Mouse (Mus musculus): ENCODE measurements around the gene Brd4.

Gene Brd4

DNA sequence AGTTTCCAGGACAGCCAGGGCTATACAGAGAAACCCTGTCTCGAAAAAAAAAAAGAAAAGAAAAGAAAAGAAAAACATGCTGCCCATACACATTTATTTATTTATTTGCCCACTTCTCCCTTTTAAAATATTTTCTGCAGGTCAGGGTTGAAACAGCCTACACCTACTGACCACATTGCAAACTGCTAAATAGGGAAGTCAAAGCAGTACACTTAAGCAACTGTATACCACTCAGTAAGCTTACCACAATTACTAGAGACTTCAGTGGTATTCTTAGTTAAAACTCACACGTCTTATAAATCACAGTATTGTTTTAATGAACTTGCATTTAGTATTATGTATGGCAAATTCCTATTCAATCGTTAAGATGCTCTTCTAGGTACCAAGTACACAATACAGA, 3.9 kb downstream of the Brd4 start:
- DNase-seq (ENCODE audit: low read depth), result no peak

DNA sequence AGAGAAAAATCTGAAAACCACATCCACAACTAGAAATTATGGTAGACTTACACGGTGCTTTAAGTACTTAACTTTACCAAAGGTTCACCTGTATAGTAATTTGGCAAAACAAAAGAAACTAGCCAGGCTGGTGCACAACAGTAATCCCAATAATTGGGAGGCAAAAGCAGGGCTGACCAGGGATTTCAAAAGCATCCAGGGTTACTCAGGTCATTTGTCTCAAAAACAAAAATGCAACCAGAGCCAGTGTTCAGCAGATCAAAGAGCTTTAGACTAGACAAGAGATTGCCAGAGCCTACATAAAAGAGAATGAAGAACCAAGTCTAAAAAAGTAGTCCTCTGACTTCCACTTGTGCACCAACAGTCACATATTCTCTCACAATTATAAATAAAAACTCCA, 7.3 kb downstream of the Brd4 start:
- DNase-seq (ENCODE audit: low read depth), result no peak

DNA sequence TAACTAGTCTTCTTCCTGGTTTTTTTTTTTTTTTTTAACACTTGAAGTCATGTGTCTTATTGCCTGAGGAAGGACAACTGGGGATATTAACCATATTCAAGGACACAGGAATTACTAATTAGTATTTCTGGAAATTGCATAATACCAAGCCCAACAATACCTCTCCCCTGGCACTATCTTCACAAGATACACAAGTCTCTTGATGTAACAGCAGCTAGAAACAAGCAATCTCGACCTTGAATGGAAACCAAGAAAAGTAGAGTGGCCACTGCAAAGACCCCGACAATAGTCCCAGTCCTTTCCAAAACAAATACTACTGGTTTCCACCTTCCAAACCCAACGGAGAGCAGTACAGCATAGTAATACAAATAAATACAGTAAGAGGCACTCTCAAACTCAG, 9.0 kb downstream of the Brd4 start:
- no peak for DNase-seq (ENCODE audit: low read depth)

DNA sequence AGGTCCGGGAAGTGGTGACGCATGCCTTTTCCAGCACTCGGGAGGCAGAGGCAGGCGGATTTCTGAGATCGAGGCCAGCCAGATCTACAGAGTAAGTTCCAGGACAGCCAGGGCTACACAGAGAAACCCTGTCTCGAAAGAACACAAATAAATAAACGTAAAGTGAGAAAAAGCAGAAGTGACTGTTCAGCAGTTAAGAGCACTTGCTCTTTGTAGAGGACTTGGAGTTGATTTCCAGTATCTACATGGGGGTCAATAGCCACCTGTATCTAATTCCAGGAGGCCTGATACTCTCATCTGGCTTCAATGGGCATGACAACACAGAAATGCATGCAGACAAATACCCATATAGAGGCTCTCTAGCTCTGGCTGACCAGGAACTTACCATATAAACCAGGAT, 15.4 kb downstream of the Brd4 start:
- no peak for DNase-seq (ENCODE audit: low read depth)

DNA sequence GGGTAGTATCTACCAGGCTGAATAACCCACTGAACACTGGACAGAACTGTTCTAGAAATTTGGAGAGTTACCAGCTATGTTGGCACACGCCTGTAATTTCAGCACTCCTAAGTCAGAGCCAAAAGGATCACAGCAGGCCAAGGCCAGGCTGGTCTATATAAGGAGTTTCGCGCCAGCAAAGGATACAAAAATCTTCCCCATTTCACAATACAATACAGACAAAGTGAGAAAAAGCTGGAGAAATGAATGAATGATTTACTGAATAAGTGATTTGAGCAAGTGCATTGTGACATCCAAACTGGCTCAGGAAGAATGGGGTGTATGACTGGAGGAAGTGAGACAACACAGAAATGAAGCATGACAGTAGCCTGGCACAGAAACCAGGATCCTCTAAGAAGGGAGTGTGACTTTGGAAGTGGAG, 16.0 kb downstream of the Brd4 start:
- peak; percentile 71 for DNase-seq (ENCODE audit: low read depth)

DNA sequence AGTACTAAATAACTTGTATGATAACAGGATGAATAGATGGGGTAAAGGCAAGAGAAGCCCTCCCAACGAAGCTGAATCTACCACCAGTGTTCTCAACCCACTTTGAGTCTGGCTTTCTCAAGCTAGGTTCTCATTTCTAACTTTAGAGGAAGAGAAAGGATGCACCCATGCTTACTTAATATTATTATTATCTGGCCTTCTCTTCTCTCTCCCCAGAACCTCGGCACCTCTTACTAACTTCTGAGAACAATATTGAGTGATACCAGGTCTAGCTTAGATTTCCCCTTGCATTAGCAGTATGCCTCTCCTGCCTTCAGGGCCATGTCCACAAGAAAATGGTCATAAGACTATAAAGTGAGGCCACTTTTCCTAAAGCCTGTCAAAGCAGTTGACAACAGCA, 16.4 kb downstream of the Brd4 start:
- no peak for DNase-seq (ENCODE audit: low read depth)

DNA sequence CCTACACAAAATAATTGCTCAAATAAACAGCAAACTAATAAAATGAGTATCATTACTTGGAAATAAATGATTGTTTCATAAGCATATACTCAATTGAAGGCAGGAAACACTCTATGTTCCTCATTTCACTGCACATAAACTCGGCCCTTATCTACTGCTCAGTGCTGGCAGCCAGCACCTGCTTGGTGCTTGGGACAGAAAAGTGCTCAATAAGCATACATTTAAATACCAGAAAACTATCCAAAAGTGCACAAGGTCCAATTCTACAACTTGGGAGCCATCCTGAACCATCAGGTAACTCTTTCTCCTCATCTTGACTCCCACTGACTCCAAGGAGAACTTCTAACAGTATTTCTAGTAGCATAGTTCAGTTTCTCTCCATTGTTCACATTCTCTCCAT, 16.9 kb downstream of the Brd4 start:
- no peak for DNase-seq (ENCODE audit: low read depth)

DNA sequence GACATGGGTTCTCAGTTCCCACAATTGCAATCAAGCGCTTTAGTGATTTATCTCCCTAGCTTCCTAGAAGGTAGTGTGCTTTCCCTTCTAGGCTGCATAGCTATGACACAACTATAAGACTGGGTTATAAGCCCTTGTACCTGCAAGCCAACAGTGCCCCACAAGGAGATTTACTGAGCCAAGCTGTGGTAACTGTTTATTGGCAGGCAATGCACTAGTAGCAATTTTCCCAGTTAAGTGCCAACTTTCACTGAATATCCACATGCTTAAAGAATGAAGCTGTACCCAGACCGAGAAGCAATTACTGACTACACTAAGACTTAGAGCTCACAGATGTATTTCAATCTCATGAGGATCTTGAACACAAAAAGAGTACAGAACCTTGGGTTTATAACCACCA, 20.9 kb downstream of the Brd4 start:
- peak; percentile 83 for DNase-seq (ENCODE audit: low read depth)

DNA sequence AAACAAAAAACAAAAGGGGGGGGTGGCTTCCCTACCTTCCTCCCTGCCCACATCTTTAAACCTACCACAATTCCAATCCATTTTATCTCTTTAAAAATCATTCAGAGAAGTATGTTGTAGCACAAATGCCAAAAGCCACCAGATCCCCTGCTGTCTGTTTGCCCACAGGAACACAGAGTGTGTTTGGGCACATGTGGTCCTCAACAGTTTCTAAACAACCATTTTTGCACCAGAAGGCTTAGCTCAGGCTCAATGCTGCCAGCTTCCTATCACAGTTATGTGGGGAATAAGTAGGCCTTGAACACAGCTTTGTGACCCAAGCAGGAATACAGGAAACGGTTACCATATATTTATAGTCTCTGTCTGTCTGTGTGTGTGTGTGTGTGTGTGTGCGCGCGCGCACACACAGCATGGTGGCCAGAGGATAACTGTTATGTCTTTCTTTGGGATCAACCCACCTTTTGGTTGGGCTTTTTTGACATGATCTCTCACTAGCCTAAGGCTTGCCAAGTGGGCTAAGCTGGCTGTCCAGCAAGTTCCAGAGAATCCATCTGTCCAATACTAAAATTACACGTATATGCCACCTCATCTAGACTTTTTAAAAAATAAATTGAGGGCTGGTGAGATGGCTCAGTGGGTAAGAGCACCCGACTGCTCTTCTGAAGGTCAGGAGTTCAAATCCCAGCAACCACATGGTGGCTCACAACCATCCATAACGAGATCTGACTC, 21.5 kb downstream of the Brd4 start:
- DNase-seq (ENCODE audit: low read depth), result no peak

DNA sequence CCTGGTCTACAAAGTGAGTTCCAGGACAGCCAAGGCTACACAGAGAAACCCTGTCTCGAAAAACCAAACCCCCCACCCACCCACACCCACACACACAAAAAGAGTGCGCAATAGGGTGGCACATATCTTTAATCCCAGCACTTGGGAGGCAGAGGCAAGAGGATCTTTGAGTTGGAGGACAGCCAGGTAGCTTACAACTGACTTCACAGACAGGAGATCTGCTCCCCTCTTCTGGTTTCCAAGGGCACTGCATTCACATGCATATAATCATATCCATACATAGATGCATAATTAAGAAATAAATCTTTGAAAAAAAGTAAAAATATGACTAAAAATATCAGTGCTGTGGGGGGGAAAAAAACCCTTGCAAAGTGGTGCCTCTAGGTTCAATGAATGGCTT, 25.7 kb downstream of the Brd4 start:
- no peak for DNase-seq (ENCODE audit: low read depth)

DNA sequence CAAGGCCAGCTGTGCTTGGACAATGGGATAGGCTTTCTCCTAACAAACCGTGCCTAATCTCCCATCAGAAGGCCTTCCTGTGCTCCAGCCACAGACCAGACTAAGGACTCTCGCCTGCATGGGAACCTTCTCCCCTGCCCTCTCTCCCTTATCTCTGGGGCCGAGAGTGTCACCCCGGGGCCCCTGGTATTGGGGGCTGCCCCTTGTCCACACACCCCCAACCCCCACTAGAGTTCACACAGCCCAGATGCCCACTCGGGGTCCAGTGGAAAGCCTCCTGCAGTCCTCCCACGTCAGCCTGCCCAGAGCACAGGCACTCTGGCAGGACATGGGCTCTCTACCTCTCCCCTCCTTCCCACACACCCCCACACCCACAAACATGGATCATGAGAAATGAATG, 26.6 kb downstream of the Brd4 start:
- no peak for DNase-seq (ENCODE audit: low read depth)

DNA sequence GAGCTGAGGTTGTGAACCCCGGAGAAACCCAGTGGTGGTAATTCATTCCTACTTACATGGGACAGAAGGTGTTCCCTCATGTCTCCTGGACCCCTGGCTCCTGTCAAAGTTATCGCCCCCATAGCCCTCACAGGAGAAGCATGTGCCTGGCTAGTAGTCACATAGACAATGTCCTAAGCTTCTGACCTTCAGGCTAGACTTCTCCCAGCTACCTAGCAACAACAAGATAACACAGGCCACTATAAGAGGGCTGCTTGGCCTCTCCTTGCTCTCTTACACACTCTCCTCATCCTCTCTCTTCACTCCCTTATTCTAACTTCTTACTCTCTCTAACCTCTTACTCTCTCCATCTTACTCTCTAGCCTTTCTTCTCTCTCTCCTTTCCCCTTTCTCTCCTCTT, 27.1 kb downstream of the Brd4 start:
- DNase-seq (ENCODE audit: low read depth), result no peak

DNA sequence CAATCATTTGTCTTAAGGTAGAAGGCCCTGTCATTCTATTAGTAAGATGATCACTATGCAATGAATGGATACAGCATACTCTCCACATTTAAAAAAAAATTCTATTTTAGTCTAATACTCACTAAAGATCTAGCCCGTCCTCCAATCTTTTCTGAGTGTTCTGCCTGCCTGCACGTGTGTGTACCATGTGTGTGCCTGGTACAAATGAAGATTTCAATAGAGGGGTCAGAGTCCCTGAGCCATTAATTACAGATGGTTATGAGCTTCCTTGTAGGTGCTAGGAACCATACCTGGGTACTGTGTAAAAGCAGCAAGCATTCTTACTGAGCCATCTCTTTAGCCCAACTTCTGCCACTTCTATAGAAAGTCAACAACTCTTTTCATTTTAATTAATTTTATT, 27.6 kb downstream of the Brd4 start:
- DNase-seq (ENCODE audit: low read depth), result no peak

DNA sequence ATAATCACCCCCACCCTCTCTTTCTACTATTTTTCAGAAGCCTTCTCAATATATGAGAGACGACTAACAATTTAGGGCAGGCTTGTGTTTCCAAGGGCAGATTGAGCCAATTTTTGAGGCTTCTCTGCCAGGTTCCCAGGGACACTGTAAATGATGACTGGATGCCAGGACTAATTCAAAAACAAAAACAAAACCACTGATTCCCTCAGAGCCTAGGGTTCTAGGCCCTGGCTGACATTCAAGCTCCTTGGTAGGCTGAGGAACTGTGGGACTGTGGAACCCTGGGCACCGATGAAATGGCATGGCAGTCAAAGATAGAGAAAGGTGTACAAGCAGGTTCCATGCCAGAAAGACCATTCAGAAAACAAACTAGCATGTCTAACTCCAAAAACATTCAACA, 31.3 kb downstream of the Brd4 start:
- DNase-seq (ENCODE audit: low read depth), result no peak

DNA sequence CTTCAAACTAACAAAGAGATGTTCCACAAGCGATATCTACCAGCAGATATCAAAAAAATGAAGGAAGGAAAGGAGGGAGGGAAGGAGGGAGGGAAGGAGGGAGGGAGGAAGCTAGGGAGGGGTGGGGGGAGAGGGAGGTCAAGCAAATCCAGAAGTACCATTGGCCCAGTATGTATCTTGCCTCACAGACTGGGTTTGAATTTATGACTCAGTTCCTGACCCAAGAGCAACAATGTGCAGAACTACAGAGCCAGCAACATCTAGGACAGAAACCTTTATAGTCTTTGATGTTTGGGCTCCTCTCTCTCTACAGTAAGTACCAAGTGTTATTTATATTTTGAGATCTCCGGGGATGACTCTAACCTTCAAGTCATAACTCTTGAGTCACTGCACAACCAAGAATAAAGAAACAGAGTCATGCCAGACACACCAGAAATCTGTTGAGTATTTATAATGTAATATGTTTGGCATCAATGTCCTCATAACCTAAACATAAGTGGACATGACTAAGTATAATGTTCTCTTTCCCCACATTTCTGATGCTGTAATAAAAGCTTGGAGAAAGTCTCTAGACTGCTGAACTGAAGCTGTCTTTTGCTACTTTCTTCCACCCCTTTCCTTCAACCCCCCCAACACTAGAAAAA, 32.6 kb downstream of the Brd4 start:
- no peak for DNase-seq (ENCODE audit: low read depth)

DNA sequence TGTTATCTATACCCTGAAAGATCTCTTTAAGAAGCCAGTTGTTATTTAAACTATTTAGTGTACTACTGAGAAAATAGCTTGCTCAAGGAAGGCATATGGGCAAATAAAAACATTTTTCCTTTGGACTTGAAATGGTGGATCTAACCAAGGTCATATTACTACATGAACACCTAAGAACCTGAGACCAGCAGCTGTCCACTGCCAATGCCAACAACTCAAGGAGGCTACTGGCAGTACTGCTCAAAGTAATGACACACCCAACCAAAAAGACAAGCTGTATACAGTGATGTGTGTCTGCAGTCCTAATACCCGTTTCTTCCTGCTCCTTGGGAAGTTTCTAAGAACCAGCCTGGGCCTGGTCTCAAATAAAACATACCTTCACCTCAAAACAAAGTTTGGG, 34.5 kb downstream of the Brd4 start:
- DNase-seq (ENCODE audit: low read depth), result no peak

DNA sequence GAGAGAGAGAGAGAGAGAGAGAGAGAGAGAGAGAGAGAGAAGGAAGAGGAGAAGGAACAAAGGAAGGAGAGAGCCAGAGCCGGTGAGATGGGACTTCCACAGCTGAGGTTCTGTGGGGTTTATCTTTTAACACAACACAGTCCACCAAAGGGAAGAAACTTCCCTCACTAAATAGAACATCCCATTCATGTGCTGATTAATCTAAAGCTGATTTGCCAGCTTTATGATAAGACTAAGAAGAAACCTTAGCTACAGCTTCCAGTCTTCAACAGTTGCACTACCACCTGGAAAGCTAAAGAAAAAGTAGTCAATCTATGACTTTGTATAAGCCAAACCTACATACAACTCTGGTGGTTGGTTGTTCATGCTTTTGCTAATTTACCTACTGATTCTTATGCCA, 36.3 kb downstream of the Brd4 start:
- DNase-seq (ENCODE audit: low read depth), result no peak

DNA sequence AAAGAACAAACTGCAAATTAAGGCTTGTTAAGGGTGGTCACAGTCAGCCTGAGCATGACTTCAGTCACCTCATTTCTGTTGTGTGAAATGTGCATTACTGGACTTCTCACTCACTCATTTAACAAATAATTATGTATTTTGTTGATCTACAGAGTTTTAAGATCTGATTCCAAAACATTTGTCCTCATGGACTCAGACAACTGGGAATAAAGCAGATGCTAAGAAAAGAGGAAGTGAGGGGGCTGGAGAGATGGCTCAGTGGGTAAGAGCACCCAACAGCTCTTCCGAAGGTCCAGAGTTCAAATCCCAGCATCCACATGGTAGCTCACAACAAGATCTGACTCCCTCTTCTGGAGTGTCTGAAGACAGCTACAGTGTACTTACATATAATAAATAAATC, 36.9 kb downstream of the Brd4 start:
- DNase-seq (ENCODE audit: low read depth), result no peak

DNA sequence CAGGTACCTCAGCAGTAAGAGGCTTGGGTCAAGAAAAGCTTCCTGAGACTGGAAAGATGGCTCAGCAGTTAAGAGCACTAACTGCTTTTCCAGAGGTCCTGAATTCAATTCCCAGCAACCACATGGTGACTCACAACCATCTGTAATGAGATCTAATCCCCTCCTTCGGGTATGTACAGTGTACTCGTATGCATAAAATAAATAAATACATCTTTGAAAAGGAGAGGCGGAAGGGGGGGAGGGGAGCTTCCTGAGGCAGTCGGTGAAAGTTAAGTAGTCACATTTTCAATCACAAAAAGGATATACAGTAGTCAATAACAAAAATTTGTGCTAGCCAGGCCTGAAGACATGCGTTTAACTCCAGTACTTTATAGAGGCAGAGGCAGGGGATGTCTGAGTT, 38.4 kb downstream of the Brd4 start:
- no peak for DNase-seq (ENCODE audit: low read depth)

DNA sequence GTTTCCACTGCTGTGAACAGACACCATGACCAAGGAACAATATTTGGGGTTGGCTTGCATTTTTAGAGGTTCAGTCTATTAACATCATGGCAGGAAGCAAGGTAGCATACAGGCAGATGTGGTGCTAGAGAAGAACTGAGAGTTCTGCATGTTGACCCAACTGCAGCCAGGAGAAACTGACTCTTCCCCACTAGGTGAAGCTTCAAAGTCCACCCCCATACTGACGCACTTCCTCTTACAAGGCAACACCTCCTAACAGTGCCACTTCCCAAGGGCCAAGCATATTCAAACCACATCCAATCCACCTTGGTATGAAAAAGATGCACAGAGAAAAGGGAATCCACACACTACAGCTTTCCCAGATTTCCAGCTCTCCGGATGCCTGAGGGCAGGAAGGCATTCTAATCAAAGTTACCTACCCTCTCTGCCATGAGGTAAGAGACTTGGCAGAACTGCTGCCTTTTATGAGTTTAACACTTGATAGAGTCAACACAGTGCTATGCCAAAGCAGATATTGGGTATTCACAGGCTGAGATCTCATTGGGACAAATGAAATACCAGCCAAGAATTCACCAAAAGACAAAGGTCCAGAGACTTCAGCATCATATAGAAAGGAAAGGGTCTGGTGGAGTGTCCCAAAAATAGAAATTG, 43.5 kb downstream of the Brd4 start:
- no peak for DNase-seq (ENCODE audit: low read depth)

DNA sequence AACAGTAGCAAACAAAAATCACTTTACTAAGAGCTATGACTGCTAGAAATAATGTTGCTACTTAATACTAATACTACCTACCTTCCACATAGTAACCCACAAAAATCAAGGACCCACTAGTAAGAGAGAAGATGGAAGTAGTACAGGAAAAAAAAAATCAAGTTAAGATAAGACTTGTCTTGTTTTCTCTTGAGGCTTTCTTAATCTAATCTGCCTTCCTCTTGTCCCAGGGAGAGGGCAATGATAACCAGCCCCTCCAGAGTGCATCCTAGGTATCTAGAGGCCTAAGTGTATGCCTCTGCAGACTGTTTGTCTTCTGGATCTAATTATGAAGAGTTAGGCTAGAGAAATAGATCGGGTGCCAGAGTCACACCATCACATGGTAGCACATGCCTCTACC, 45.9 kb downstream of the Brd4 start:
- DNase-seq (ENCODE audit: low read depth), result no peak

DNA sequence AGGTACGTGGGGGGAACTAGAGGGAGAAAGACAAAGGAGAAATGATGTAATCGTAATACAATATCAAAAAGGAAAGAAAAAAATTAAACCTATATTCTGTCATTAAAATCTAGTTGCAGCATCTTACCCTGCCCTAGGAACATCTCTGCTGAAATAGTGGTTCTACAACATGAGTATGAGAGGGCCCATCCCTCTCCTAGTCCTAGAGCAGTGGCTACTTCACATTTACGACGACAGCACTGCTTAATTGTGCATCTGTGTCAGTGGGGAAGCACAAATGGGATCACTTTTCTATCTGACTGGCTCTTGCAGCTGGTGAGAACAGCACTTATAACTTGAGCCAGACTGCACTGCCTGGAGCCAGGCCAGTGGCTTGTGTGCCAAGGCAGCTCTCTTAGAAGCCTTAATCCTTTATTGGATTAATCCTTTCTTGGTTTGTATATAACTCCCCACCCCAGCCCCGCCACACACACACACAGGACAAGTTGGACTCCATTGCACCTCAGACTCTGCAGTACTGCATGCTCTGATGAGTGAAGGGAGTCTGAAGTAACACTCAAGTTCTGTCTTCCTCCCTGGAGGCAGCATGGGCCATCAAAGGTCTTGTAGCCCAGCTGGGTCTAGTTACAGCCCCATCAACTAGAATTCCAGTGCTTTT, 48.9 kb downstream of the Brd4 start:
- peak; percentile 67 for DNase-seq (ENCODE audit: low read depth)

DNA sequence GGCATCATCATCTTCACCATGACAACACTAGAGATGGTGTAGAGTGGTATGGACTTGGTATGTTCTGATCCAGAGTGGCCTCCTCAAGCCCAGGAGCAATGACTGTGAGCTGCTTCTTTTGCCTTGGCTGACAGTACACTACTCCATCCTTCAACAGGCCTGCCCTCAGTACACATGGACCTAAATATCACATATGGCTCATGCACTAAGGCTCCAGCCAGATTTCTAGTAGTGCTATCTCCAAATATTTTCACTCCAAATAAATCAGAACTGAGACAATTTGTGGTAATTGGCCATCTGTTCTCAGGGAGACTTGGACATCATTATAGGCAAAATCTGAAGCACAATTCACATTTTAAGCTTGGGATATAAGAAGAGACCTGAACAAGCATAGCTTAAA, 51.3 kb downstream of the Brd4 start:
- DNase-seq (ENCODE audit: low read depth), result no peak

All from fibroblast of lung, adult 2 months (primary cell).